Mouse (Mus musculus) cortical plate, adult 2 months (tissue): ENCODE data around the gene Arpp21.

Experiments used
- CTCF ChIP-seq: fragments of 200-500 bp; IDR thresholded peaks from 2 replicates; pipeline ENCODE4 v1.5.1; 2011; ENCODE audit warnings: mild to moderate bottlenecking, control low read depth, low read length; ENCODE audit not compliant: insufficient read depth; ENCODE audit errors: extremely low read depth
- POLR2A ChIP-seq: fragments of 200-500 bp; IDR thresholded peaks from 2 replicates; pipeline ENCODE4 v1.6.1; 2011; ENCODE audit warnings: mild to moderate bottlenecking, low read length, control low read depth; ENCODE audit not compliant: insufficient read depth; ENCODE audit errors: extremely low read depth

GRCm38 (mm10) chr9:112258560-112258959 is 22.8 kb upstream of the Arpp21 start:
- TF ChIP-seq CTCF (no peak), POLR2A (no peak)
